Mouse (Mus musculus) A20 (cell line): ENCODE results near the gene Rab11fip3.
"Not testable (repeated sequence)": the region's sequence is repeated elsewhere in the genome, so short reads cannot be mapped to it uniquely, and the experiment has no call there.

Source experiments
- DNase-seq: peaks from one replicate; pipeline ENCODE4 v3.0.0-alpha.2; 2011; ENCODE audit warnings: low read depth, low spot score

Gene Rab11fip3

DNA sequence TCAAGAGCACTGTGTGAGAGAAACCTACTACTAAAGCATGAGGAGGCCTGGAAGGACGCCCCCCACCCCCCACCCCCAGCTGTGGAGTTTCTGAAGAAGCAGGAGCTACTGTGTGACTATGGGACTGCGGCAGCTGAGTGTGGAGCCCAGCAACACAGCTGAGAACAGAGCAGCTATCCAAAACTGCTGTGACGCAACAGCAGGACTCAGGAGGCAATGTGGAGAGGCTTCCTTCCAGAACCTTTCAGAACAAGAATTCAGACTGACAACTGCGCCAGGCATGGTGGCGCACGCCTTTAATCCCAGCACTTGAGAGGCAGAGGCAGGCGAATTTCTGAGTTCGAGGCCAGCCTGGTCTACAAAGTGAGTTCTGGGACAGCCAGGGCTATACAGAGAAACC lies 28.6 kb downstream of the Rab11fip3 start:
- DNase-seq: not testable (repeated sequence)

DNA sequence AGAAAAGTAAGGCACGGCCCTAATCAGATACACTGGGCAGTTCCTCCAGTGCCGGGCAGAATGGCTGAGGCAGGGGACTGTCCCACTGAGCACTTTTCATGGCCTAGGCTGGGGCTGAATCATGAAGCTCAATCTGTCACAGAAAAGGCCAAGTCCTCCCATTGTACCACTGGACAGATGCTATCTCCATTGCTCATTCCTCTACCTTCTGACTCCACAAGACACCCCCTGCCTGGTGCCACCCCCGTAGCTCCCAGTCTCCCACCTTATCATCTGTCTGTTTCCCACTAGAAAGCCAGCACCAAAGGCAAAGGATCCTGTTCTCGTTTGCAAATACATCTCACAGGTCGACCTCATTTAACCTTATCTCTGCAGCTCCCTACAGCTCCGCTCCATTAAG lies 37.3 kb downstream of the Rab11fip3 start:
- DNase-seq: no peak

DNA sequence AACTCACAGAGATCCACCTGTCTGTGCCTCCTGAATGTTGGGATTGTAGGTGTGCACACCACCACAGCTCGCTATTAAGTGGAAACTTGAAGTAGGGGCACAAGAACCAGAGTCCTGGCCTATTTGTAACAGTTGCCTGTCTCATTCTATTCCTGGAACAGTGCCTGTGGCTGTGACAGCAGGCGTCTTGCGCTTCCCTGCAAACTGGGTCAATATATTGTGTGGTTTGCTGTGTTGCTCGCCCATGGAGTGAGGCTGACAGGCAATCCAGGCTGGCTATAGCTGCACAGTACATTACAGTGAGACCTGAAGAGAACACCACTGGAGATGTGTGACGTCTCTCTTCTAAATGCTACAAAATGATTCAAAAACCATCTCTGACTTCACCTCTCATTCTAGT lies 37.8 kb downstream of the Rab11fip3 start:
- DNase-seq: no peak

DNA sequence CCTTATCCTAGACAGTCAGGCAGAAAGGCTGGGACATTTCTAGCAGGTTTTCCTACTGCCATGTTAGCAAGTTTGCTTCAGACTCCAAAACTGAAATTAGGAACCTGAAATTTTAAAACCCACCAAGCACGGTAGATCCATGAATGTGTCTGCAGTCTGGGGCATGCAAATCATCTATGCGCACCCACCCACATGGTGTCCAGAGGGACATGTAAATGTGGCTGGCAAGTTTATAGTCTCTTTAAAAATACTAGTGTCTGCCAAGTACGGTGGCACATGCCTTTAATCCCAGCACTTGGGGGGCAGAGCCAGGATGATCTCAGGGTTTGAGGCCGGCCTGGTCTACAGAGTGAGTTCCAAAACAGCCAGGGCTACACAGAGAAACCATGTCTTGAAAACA lies 41.1 kb downstream of the Rab11fip3 start:
- peak; percentile 31 for DNase-seq

DNA sequence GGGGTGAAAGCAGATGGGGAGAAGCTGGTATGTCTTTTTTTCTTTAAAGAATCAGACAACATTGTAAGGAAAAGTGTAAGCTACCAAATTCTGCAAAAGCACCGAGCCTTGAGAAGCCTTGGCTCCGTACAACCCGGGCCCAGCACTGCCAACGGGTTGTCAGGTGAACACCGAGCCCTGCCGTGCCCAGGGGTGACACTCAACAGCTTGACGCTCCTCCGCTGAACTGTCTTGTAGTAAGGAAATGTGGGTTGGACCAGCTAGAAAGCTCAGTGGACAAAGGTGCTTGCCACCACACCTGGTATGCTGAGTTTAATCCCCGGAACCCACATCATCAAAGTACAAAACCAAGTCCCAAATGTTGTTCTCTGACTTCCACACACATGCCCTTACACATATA lies 44.7 kb downstream of the Rab11fip3 start:
- no peak for DNase-seq

DNA sequence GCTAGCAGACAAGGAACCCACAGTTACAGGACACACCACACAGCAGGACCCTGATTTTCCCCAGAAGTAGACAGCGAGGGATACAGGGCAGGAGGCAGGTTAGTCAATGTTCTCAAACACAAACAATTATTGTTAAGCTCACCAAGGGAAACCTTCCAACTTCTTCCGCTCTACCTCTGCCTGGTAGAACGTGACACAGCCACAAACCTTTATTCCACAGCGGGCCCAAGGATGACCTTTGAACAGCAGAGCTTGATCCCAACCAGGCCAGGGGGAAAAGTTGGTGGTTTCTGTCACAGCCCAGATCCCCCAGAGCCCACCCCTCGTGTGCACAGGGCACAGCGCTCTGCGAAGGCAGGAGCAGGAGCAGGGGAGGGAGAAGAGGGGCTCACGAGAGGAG lies 45.4 kb downstream of the Rab11fip3 start:
- no peak for DNase-seq

DNA sequence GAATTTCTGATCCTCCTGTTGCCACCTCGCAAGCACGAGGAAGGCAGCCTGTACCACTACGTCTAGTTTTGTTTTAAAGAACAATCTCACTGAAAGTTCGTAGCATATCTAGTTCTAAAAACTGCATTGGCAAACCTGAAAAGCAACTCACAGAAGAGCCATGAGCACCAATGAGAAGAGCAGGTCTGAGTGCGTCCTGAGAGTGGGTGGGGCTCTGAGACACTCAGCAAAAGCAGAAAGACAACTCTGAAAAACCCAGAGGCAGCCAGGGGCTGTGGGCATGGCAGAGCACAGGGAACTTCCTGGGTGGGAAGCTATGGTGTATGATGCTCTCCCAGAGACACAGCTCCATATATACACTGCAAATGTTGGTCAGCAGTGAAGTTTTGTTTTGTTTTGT lies 46.2 kb downstream of the Rab11fip3 start:
- DNase-seq: no peak

DNA sequence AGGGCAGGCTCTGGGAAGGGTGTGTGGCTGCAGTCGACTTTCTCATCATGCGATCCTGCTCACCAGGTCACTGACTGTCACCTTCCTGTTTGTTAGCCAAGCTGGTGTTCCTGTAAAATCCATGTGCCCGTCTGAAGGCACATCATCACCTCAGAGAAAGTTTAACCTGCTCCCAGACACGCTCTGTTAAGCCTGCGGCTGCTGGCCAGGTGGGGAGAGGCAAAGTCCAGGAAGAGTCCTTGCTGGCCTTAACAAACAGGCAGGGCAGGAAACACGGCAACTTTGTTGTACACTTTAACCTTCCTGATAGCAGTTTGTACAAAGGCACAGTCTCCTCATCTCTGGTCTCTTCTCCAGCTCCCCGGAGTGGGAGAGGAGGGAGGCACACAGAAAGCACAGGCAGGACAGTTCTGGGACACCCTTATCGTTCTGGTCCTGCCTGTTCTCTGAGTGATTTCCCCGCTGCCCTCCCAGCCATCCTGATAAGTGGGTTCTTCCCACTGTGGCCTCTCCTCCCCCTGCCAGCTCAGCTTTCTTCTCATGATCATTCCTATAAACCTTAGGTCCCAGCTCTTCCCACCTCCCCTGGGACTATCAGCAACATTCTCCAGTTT lies 47.5 kb downstream of the Rab11fip3 start:
- DNase-seq: no peak

DNA sequence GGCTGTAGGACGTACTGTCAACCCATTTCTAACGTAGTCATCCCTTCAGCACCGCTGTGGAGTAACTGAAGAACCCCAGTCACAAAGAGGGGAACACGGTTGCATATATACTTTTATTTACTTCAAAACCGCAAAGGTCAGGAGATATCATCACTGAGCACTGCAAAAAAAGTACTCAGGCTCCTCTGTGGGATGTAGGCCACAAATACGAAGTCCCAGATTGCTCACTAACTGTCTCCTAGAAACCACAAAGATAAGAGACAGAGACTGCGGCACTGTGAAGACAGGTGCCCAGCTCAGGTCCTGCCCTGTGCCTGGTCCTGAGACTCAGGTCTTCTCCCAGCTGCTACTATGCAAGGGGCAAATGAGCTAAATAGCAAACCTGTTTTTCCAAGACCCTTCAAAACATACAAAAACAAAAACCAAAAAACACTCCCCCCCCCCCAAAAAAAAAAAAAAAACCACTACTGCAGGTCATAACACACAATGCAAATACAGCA lies 48.5 kb downstream of the Rab11fip3 start:
- no peak for DNase-seq

DNA sequence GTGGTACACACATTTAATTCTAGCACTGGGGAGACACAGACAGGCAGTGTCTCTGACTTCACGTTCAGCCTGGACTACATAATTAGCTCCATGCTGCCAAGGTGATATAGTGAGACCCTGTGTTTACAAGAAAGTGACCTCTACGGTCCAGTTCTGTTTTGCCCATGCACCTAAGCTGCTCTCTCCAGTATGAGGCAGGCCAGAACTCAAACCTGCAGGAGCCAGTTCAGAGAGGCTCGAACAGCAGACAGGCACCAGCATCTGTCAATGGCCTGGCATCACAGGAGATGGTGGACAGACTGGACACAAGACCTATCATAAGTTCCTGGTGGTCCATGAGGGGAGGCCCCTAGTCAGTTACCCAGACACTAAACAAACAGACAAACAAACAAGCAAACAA lies 51.0 kb downstream of the Rab11fip3 start:
- no peak for DNase-seq

DNA sequence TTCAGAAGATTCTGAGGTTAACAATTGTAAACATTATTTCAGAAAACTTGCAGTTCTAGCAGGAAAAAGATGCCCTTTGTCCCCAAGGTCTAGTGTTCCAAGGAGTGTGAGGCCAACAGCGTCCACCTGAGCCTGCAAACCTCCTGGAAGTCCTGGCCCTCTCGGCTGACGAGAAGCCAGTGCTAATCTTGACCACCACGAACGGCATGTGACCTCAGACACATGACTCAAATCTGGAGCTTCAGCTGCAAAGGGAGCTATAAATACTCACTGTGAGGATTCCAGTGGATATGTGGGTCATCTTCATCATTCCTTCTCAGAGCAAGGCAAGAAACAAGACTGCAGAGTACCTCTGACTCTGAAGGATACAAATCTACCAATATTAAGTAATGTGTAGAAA lies 51.4 kb downstream of the Rab11fip3 start:
- no peak for DNase-seq

DNA sequence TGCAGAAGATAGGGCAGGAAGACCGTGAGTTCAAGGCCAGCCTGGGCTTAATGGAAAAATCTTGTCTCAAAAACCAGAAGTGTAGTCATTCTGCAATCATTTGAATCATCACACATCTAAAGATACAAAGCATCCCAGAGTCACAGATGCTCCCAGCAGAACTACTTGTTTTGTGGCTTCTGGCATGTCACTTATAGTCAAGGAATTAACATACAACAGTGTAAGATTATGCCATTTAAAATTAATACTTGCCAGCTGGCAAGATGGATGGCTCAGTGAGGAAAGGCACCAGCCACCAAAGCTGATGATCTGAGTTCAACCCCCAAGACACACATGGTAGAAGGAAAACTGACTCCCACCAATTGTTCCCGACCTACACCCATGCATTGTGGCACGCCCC lies 52.3 kb downstream of the Rab11fip3 start:
- DNase-seq: no peak

DNA sequence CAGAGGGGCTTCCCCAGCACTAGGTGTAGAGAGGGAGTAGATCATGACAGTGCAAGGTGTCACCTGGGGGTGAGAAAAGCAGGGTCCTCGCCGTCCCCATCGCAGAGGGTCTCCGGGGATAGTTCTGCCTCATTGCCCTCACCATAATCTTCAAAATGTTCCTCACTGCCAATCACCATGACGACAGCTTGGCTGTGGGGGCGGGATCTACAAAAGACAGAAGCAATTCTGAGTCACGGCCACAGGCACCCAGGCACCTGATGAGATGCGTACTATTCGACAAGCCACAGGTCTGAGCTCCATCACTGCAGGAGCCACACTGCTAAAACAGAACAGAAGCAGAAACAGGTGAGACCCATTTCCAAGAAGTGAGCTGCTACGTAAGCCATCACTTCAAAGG lies 55.6 kb downstream of the Rab11fip3 start:
- DNase-seq: no peak

DNA sequence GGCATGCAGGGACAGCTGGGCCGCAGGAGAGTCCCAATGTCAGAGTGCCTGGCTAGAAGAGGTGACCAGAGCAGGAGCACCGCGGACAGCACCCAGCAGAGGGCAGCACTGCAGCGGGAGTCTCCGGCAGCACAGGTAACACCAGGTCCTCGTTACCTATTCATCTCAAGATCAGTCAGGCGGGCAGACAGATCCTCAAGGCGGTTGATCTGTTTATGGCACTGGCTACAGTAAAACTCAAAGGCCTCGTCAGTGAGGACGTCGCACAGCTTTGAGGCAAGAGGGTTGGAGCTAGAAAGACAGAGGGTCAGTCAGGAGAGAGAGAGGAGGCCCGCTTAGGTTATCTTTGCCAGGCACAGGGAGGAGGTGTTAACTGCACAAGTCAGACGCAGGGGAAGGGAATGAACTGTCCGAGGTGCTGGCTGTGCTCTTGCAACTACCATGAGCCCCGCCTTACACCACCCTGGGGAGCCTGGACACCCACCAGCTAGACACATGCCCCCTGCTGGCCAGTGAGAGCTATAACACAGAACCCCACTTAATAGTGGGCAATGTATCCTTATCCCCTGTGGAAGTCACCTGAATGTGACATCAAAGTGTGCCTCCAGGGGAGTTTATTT lies 57.4 kb downstream of the Rab11fip3 start:
- DNase-seq: peak; percentile 85

DNA sequence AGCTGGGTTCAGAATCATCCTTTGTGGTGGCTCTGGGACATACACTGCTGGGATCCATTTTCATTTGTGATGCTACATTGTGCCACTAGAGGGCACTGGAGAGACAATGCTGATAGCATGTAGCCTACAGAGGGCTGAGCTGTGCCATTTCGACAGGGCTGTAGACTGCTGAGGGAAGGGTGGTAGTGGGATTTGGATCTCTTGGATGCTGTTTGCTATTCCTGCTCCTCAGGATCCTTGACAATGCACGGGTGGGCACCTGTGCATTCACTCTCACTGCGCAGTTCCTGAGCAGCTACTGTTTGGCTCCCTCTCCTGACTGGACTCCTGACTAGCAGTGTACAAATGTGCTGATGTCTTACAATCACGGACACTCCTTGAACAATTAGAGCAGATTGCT lies 59.8 kb downstream of the Rab11fip3 start:
- peak; percentile 81 for DNase-seq

DNA sequence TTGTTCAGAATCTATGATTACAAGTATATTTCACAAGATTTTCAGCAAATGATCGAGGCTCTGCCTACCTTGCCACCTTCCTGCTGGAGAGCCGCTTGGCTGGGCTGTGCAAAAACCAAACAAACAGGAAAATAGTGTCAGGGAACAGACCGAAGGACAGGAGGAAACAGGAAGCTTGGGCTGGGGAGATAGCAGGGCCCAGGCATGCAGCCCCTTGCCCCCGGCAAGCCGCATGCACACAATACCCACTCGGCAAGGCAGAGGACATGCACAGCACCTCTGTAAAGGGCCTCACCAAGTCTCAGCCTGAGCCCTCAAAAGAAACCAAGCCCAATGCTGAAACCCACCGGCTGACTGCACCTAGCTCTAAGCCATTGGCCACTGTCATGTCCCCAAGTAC lies 60.6 kb downstream of the Rab11fip3 start:
- no peak for DNase-seq

DNA sequence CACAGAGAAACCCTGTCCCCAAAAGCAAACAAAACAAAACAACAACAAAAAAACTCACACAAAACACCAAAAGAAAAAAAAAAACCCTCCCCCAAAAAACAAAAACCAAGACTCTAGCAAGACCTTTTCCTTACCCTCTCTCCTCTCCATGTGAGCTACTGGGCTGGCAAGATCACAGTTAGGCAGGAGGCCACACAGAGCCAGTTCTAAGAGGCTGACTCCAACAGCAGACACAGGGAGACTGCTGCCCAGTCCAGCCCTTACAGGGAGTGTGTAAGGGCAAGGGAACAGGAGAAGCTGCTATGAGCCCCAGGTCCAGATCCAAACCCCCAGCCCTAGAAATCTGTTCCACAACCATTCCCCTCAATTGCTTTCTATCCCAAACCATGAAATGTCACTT lies 61.0 kb downstream of the Rab11fip3 start:
- no peak for DNase-seq

DNA sequence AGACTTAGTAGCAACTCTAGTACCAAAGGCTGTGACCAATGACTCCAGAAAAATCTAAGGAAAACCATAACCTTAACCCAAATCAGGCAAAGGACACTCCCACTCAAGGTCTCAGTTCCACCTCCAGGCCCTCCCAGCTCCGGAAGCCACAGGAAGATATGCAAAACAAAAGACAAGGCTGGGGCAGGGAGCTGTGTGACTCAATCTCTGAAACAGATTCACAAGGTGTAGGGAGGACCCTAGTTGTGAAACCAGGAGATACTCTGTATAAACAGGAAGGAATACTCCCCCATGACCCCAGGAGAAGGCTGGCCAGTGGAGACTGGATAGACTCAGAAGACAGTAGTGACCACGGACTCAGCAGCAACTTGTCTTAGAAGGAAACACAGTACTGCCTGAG lies 61.7 kb downstream of the Rab11fip3 start:
- no peak for DNase-seq

DNA sequence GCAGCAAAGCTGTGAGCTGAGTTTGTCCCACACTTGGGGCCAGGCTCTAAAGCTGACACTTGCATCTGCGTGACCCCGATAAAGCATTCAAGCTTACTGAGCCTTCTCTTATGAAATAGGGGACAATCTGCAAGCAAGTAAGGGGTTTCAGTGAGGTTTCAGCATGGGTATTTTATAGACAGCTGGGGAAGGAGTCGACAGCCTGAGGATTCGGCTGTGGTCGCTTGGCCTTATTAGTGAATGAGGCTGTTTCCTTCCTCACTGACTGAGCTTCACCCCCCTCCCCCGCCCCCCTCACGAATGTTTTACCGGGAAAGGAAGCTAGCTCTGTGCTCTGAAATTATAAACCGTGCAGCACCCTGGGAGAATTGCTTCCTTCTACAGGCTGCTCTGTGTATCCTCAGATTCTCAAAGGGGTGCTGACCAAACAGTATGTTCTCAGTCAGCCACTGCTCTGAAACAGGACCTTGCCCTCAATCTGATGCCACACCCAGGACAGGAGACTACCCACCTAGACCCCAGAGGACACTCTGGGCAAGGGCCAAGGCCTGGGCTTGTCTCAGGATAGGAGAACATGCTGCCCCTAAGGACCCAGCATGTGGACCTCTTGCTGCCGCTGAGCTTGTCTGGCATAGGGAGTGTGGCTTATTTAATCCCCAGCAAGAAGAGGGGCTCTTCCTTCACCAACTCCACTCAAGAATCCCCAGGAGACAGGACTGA lies 63.5 kb downstream of the Rab11fip3 start:
- no peak for DNase-seq

DNA sequence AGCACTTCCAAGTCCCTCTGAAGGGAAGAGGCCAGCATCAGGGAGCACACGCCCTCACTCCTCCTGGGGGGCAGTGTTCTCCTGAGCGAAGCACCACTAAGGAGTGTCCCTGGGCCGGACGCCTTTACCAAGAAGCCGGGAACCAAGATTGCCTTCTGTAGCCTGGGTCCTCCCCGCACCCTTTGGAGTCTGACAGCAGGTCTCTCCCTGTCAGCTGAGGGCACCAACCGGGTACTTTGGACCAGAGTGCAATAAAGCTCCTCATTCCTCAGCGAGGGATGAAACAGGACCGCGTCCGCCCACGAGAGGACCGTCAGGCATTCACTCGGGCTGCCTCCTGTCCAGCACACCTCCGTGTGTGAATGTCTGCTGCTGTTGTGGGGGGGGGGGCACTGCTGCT lies 64.6 kb downstream of the Rab11fip3 start:
- DNase-seq: no peak

DNA sequence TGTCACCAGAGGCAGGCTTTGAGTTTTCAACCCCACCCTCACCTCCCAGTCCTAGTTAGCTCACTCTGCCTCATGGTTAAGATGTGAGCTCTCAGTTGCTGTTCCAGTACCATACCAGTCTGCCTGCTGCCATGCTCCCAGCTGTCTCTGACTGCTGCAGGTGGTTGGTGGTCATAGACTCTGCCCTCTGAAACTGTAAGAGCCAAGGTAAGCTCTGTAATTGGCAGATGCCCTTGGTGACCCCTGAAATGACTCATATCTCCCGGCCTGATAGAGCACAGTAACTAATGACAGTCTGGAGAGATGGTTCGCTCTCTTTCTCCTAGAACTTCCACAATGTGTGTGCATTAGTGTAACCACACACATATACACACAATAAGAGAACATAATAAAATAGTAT lies 65.5 kb downstream of the Rab11fip3 start:
- DNase-seq: no peak

DNA sequence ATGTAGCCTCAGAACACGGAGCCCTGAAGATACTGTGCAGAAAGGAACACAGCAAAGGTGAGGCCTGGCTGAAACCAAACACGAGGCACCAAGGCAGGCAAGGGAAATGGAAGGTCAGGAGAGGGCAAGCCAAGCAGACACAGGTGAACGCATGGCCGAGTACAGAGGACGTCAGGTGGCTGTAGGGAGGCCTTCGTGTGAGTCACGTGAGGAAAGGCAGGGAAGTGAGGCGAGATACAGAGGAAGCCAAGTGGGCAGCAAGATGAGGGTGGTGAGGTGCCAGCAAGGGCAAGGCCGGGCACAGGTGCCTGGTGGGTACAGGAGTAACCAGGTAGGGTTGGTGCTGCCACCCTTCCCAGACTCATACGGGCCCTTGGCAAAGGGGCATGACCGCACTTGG lies 70.9 kb downstream of the Rab11fip3 start:
- peak; percentile 41 for DNase-seq

DNA sequence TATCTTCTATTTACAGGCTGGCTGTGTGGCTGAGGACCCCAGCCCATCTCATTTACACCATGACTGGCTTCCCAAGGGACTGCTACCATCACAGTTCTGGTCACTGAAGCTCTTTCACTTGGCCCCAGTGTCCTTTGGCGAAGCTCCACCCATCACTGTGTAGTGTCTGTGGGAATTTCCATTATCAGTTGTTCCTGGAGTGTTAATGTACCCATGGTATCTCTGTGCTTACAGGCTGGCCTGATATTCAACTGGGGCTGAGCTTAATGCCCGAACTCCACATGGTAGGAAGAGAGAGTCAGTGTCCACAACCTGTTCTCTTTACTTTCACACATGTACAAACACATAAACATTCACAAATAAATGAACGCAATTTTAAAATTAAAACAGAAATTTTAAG lies 75.9 kb downstream of the Rab11fip3 start:
- no peak for DNase-seq
